Mouse (Mus musculus): ENCODE measurements around the gene Zfp771. TPM values are rescaled to one million over a fixed set of nuclear protein-coding genes. Genes with fewer than 3 reads are reported as not detected.

The Zfp771 gene
- total RNA-seq, 4 experiments from 2014 or later = 49.5 to 55.5 (median 53.6) TPM

GRCm38 (mm10) chr7:127253341-127253740, 9.3 kb downstream of the Zfp771 start:
- no peak for DNase-seq (ENCODE audit: low spot score in 2 of 2)

- peak; percentile 84 to 93 for DNase-seq (ENCODE audit: low spot score in 2 of 2)
Measured at GRCm38 (mm10) chr7:127253821-127254769, 10.0 kb downstream of the Zfp771 start.

- no peak for DNase-seq (ENCODE audit: low spot score in 2 of 2)
Measured at GRCm38 (mm10) chr7:127255008-127255407, 10.9 kb downstream of the Zfp771 start.

GRCm38 (mm10) chr7:127255965-127256364, 11.9 kb downstream of the Zfp771 start:
- DNase-seq (ENCODE audit: low spot score in 2 of 2) = no peak

GRCm38 (mm10) chr7:127256518-127256917, 12.4 kb downstream of the Zfp771 start:
- no peak for DNase-seq (ENCODE audit: low spot score in 2 of 2)

GRCm38 (mm10) chr7:127259186-127259905, 15.3 kb downstream of the Zfp771 start:
- no peak for DNase-seq (ENCODE audit: low spot score in 2 of 2)

- peak; percentile 95 to 99 for DNase-seq (ENCODE audit: low spot score in 2 of 2)
Measured at GRCm38 (mm10) chr7:127260309-127261111, 16.4 kb downstream of the Zfp771 start, which contains the start of gene Dctpp1. Gene Dctpp1 (minus strand): TSS chr7:127260709.

GRCm38 (mm10) chr7:127262218-127262961, 18.3 kb downstream of the Zfp771 start:
- no peak for DNase-seq (ENCODE audit: low spot score in 2 of 2)

GRCm38 (mm10) chr7:127263526-127263925, 19.5 kb downstream of the Zfp771 start:
- DNase-seq (ENCODE audit: low spot score in 2 of 2) = no peak

GRCm38 (mm10) chr7:127270256-127270655, 26.2 kb downstream of the Zfp771 start:
- DNase-seq (ENCODE audit: low spot score in 2 of 2) = no peak

- no peak for DNase-seq (ENCODE audit: low spot score in 2 of 2)
Measured at GRCm38 (mm10) chr7:127270666-127271065, 26.6 kb downstream of the Zfp771 start.

- DNase-seq (ENCODE audit: low spot score in 2 of 2) = no peak
Measured at GRCm38 (mm10) chr7:127271093-127271492, 27.0 kb downstream of the Zfp771 start.

- DNase-seq (ENCODE audit: low spot score in 2 of 2) = no peak
Measured at GRCm38 (mm10) chr7:127272566-127272965, 28.5 kb downstream of the Zfp771 start.

- no peak for DNase-seq (ENCODE audit: low spot score in 2 of 2)
Measured at GRCm38 (mm10) chr7:127273118-127273923, 29.2 kb downstream of the Zfp771 start.

GRCm38 (mm10) chr7:127273925-127274789, 30.1 kb downstream of the Zfp771 start, which contains the start of gene Sephs2:
Gene Sephs2 (minus strand): TSS chr7:127274055.
- DNase-seq (ENCODE audit: low spot score in 2 of 2) = peak; percentile 92 to 98

GRCm38 (mm10) chr7:127276519-127276961, 32.5 kb downstream of the Zfp771 start:
- no peak for DNase-seq (ENCODE audit: low spot score in 2 of 2)

- DNase-seq (ENCODE audit: low spot score in 2 of 2) = no peak
Measured at GRCm38 (mm10) chr7:127278311-127278710, 34.2 kb downstream of the Zfp771 start.

- DNase-seq (ENCODE audit: low spot score in 2 of 2) = no peak
Measured at GRCm38 (mm10) chr7:127280092-127280491, 36.0 kb downstream of the Zfp771 start.

GRCm38 (mm10) chr7:127281114-127281513, 37.0 kb downstream of the Zfp771 start:
- no peak for DNase-seq (ENCODE audit: low spot score in 2 of 2)

All from left cerebral cortex, adult 8-10 months (tissue).